Mouse (Mus musculus): ENCODE data around the gene Hivep3. TPM values are rescaled to one million over a fixed set of nuclear protein-coding genes. Genes with fewer than 3 reads are reported as not detected.
A peak's percentile ranks its signal among the peaks of the same experiment; 100 is the strongest.

The Hivep3 gene
- polyA plus RNA-seq, 1 experiment, result 1.4 TPM

DNA sequence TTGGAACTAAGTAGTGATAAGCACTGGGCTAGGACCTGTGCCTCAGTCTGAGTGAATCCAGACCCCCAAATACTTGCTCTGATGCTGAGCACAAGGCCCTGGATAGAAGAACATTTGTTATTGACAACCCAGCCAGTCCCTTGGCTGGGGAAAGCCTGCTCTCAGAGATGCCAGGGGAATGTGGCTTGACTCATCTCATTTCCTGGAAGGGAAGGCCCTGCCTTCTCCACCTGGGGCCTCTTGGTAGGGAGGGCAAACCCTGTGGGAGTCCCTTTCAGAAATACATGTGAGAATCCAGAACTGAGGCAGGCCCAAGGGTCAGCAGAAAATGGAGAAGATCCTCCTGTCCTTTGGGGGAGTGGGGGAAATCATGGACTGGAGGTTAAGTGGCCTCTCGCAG lies 294.1 kb downstream of the Hivep3 start:
- Histone ChIP-seq H3K79me2 (ENCODE audit: control insufficient read depth, insufficient read depth) (no peaks in the 10 kb centered on the region), H3K79me3 (ENCODE audit: low read depth) (no peaks in the 10 kb centered on the region), H3K4me3 (ENCODE audit: insufficient read depth, poor library complexity, severe bottlenecking) (no peak overlapping the region), H3ac (ENCODE audit: control insufficient read depth, insufficient read length, low read depth) (no peak overlapping the region), H3K36me3 (ENCODE audit: control insufficient read depth, insufficient read depth) (no peaks in the 10 kb centered on the region), H3K27me3 (ENCODE audit: control insufficient read depth, insufficient read depth, insufficient read length) (no peaks in the 10 kb centered on the region)
- TF ChIP-seq CTCF (IDR thresholded peaks at IDR 0.05; ENCODE audit: control insufficient read depth, insufficient read depth, insufficient read length), result no peak
- no peak for TF ChIP-seq MYOG (IDR thresholded peaks at IDR 0.05; ENCODE audit: control insufficient read depth, extremely low read depth, insufficient read length)
- no peak for TF ChIP-seq USF1 (IDR thresholded peaks at IDR 0.05; ENCODE audit: low read depth)
- TF ChIP-seq FOSL1 (IDR thresholded peaks at IDR 0.05; ENCODE audit: insufficient read depth, low read length, poor library complexity, severe bottlenecking), result no peak
- TF ChIP-seq MYOD1 (IDR thresholded peaks at IDR 0.05; ENCODE audit: control insufficient read depth, insufficient read length, low read depth), result no peak
- no peak for TF ChIP-seq CEBPB (IDR thresholded peaks at IDR 0.05; ENCODE audit: low read depth)
- TF ChIP-seq MAX (IDR thresholded peaks at IDR 0.05), result no peak

DNA sequence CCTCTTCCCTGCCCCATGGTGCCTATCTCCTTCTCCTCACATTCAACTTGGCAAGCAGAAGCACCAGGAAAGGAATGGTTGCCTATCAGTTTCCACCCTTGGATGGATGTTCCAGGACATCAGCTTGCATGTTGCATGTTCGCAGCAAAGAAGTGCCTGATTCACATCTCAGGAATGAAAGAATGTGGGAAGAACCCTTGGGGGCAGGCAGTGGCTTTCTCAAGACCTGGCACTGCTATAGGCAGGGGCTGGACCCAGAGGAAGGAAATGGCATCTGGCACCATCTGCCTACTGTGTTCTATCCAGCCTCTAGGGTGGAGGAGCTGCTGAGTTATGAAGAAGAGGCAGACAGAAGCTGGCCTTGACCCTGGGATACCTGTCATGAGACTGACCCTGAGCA lies 296.4 kb downstream of the Hivep3 start:
- no peaks in the 10 kb centered on the region for H3K79me2 ChIP-seq (ENCODE audit: control insufficient read depth, insufficient read depth)
- TF ChIP-seq MYOD1 (IDR thresholded peaks at IDR 0.05; ENCODE audit: control insufficient read depth, insufficient read length, low read depth) (no peak), CEBPB (IDR thresholded peaks at IDR 0.05; ENCODE audit: low read depth) (peak; percentile 17)
- no peak overlapping the region for H3ac ChIP-seq (ENCODE audit: control insufficient read depth, insufficient read length, low read depth)
- no peaks in the 10 kb centered on the region for H3K36me3 ChIP-seq (ENCODE audit: control insufficient read depth, insufficient read depth)
- no peak overlapping the region for H3K4me3 ChIP-seq (ENCODE audit: insufficient read depth, poor library complexity, severe bottlenecking)
- H3K79me3 ChIP-seq (ENCODE audit: low read depth), result no peaks in the 10 kb centered on the region
- H3K27me3 ChIP-seq (ENCODE audit: control insufficient read depth, insufficient read depth, insufficient read length), result no peaks in the 10 kb centered on the region

DNA sequence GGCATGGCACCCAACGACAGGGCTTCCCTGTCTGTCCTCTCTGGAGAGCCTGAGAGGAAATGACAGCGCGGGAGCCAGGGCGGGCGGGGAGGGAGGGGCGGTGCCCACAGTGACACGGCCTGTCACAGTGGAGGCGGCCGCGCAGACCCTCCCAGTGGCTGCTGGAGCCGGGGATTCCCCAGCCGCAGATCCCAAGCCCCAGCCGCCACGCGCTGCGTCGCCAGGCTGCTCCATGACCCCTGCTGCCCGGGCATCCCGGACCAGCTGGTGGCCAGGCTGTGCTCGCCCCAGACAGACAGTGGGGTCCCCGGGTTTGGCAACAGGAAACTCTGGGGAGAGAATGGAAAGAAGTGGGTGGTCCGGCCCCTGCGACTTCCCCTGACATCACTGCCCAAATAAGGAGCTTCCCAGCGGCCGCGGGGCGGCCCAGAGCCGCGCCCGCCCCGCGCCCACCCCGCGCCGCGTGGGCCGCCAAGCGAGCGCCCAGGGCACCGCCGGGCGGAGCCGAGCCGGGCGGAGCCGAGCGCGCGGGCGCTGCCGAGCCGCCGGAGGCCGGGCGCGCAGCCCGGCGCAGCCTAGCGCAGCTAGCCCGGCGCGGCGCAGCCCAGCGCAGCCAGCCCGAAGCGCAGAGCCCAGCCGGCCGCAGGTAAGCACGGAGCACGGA lies 298.9 kb downstream of the Hivep3 start:
- Histone ChIP-seq H3K36me3 (ENCODE audit: control insufficient read depth, insufficient read depth) (no peaks in the 10 kb centered on the region), H3K79me3 (ENCODE audit: low read depth) (no peaks in the 10 kb centered on the region), H3ac (ENCODE audit: control insufficient read depth, insufficient read length, low read depth) (peak overlapping the region; percentile 72), H3K4me3 (ENCODE audit: insufficient read depth, poor library complexity, severe bottlenecking) (peak overlapping the region; percentile 37), H3K27me3 (ENCODE audit: control insufficient read depth, insufficient read depth, insufficient read length) (no peaks in the 10 kb centered on the region), H3K79me2 (ENCODE audit: control insufficient read depth, insufficient read depth) (no peaks in the 10 kb centered on the region)
- TF ChIP-seq CEBPB (IDR thresholded peaks at IDR 0.05; ENCODE audit: low read depth) (no peak), FOSL1 (IDR thresholded peaks at IDR 0.05; ENCODE audit: insufficient read depth, low read length, poor library complexity, severe bottlenecking) (no peak), MYOD1 (IDR thresholded peaks at IDR 0.05; ENCODE audit: control insufficient read depth, insufficient read length, low read depth) (no peak), MYOG (IDR thresholded peaks at IDR 0.05; ENCODE audit: control insufficient read depth, extremely low read depth, insufficient read length) (no peak), CTCF (IDR thresholded peaks at IDR 0.05; ENCODE audit: control insufficient read depth, insufficient read depth, insufficient read length) (no peak), USF1 (IDR thresholded peaks at IDR 0.05; ENCODE audit: low read depth) (no peak), MAX (IDR thresholded peaks at IDR 0.05) (no peak)

DNA sequence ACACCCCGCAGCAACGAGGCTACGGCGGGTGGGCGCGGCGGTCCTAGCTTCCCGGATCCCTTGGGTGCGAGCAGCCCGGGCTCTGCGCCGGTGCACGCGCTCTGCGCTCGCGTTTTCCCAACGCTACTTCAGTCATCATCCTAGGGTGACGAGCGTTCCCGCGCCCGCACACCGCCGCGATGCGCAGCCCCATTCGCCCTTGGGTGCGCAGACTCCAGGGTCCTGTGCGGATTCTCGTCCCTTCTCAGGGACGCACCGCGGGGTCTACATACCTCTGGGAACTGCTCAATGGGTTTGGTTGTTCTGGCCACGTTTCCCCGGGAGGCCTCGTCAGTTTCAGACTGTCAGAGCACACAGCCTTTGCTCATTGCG lies 299.4 kb downstream of the Hivep3 start:
- H3K4me3 ChIP-seq (ENCODE audit: insufficient read depth, poor library complexity, severe bottlenecking), result peak overlapping the region; percentile 37
- TF ChIP-seq MAX (IDR thresholded peaks at IDR 0.05) (peak; percentile 55), MYOG (IDR thresholded peaks at IDR 0.05; ENCODE audit: control insufficient read depth, extremely low read depth, insufficient read length) (no peak), CEBPB (IDR thresholded peaks at IDR 0.05; ENCODE audit: low read depth) (no peak)
- peak overlapping the region; percentile 72 for H3ac ChIP-seq (ENCODE audit: control insufficient read depth, insufficient read length, low read depth)
- no peaks in the 10 kb centered on the region for H3K79me3 ChIP-seq (ENCODE audit: low read depth)
- no peaks in the 10 kb centered on the region for H3K27me3 ChIP-seq (ENCODE audit: control insufficient read depth, insufficient read depth, insufficient read length)
- no peaks in the 10 kb centered on the region for H3K36me3 ChIP-seq (ENCODE audit: control insufficient read depth, insufficient read depth)
- no peaks in the 10 kb centered on the region for H3K79me2 ChIP-seq (ENCODE audit: control insufficient read depth, insufficient read depth)

DNA sequence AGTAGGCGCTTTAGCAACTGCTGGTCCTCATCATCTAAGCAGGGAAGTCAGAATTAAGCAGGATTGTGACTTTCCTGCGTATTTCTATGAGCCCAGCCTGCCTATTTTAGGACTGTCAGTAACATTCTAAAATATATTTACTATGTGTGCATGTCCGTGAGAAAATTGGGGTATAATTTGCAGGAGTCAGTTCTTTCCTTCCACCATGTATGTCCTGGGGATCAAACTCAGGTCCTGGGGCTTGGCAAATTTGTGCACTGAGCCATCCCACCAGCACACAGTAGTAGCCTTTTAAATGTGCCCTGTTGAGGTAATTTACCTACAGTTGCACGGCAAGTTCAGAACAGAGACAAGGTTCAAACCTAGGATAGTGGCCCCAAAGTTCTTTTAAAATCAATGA lies 302.7 kb downstream of the Hivep3 start:
- H3ac ChIP-seq (ENCODE audit: control insufficient read depth, insufficient read length, low read depth), result no peak overlapping the region
- no peaks in the 10 kb centered on the region for H3K79me3 ChIP-seq (ENCODE audit: low read depth)
- no peak overlapping the region for H3K4me3 ChIP-seq (ENCODE audit: insufficient read depth, poor library complexity, severe bottlenecking)
- TF ChIP-seq MYOD1 (IDR thresholded peaks at IDR 0.05; ENCODE audit: control insufficient read depth, insufficient read length, low read depth) (no peak), USF1 (IDR thresholded peaks at IDR 0.05; ENCODE audit: low read depth) (no peak), FOSL1 (IDR thresholded peaks at IDR 0.05; ENCODE audit: insufficient read depth, low read length, poor library complexity, severe bottlenecking) (no peak), CTCF (IDR thresholded peaks at IDR 0.05; ENCODE audit: control insufficient read depth, insufficient read depth, insufficient read length) (no peak), CEBPB (IDR thresholded peaks at IDR 0.05; ENCODE audit: low read depth) (no peak), MYOG (IDR thresholded peaks at IDR 0.05; ENCODE audit: control insufficient read depth, extremely low read depth, insufficient read length) (no peak), MAX (IDR thresholded peaks at IDR 0.05) (no peak)
- no peaks in the 10 kb centered on the region for H3K36me3 ChIP-seq (ENCODE audit: control insufficient read depth, insufficient read depth)
- H3K79me2 ChIP-seq (ENCODE audit: control insufficient read depth, insufficient read depth), result no peaks in the 10 kb centered on the region
- no peaks in the 10 kb centered on the region for H3K27me3 ChIP-seq (ENCODE audit: control insufficient read depth, insufficient read depth, insufficient read length)

DNA sequence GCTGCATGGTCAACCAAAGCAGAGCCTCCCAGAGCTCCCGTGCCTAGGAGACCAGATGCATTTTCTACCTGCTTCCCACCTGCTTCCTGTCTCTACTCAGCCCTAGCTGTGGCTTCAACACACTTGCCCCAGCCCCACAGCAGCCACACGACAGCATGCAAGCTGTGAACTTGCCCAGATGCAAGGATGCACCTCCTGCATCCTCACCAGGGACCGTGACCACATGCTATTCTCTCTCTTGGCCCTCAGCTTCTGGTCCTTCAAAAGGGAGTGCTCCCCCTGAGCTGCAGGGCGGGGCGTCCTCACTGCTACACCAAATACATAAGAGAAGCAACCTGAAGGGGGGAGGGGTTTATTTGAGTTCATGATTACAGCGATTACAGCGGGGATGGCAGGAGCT lies 303.4 kb downstream of the Hivep3 start:
- Histone ChIP-seq H3K27me3 (ENCODE audit: control insufficient read depth, insufficient read depth, insufficient read length) (no peaks in the 10 kb centered on the region), H3ac (ENCODE audit: control insufficient read depth, insufficient read length, low read depth) (no peak overlapping the region), H3K36me3 (ENCODE audit: control insufficient read depth, insufficient read depth) (no peaks in the 10 kb centered on the region), H3K4me3 (ENCODE audit: insufficient read depth, poor library complexity, severe bottlenecking) (no peak overlapping the region), H3K79me2 (ENCODE audit: control insufficient read depth, insufficient read depth) (no peaks in the 10 kb centered on the region), H3K79me3 (ENCODE audit: low read depth) (no peaks in the 10 kb centered on the region)
- no peak for TF ChIP-seq MYOD1 (IDR thresholded peaks at IDR 0.05; ENCODE audit: control insufficient read depth, insufficient read length, low read depth)
- TF ChIP-seq FOSL1 (IDR thresholded peaks at IDR 0.05; ENCODE audit: insufficient read depth, low read length, poor library complexity, severe bottlenecking), result no peak
- no peak for TF ChIP-seq CTCF (IDR thresholded peaks at IDR 0.05; ENCODE audit: control insufficient read depth, insufficient read depth, insufficient read length)
- no peak for TF ChIP-seq CEBPB (IDR thresholded peaks at IDR 0.05; ENCODE audit: low read depth)
- no peak for TF ChIP-seq MAX (IDR thresholded peaks at IDR 0.05)
- no peak for TF ChIP-seq USF1 (IDR thresholded peaks at IDR 0.05; ENCODE audit: low read depth)
- no peak for TF ChIP-seq MYOG (IDR thresholded peaks at IDR 0.05; ENCODE audit: control insufficient read depth, extremely low read depth, insufficient read length)
